Mouse (Mus musculus) heart, postnatal 0 days (tissue): Measurements from ENCODE around the gene Vmn1r207-ps.

Experiments used
- CTCF ChIP-seq: IDR thresholded peaks from 2 replicates; pipeline ENCODE4 v1.5.1; 2016; ENCODE audit warnings: antibody characterized with exemption, control low read depth, low read depth
- EP300 ChIP-seq: IDR thresholded peaks from 2 replicates; pipeline ENCODE4 v1.6.1; 2016; ENCODE audit warnings: antibody characterized with exemption, low read depth

DNA sequence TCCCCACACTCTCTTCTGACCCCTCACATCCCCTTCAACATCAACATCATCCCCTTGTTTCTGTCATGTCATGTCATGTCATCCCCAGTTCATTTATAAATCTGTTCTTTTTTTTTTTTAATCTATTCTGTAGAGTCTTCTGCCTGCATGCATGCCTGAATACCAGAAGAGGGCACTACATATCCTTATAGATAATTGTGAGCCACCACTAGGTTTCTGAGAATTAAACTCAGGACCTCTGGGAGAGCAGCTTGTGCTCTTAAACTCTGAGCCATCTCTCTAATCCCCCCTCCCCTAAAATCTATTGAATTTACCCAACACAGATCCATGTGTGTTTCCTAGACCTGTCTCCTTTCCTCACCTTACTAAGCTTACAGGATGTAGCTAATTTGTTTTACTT lies 18.1 kb upstream of the Vmn1r207-ps start:
- TF ChIP-seq CTCF, result peak; percentile 22; the same call in 1 of the 2 replicates
- no peak for TF ChIP-seq EP300
